22 mouse cellular contexts compared by ENCODE assay signal in genomic region chr8:93898570-93898969, GRCm38 (mm10).
DNase-seq lines count a peak whose midpoint lies in the region; ATAC-seq and TF ChIP-seq lines count a peak whose summit lies in the region.
"Had no signal": no experiment of that assay in that cellular context is flagged by ENCODE, and none has a peak within 500 bp of the region (broad histone marks: within the 10 kb centered on the region; RNA-seq: fewer than 3 reads in every experiment).

No protein-coding gene starts in this region.

- TF ChIP-seq CTCF in layer of hippocampus, adult 2 months (conservative IDR thresholded peaks at IDR 0.05): no peak

- DNase-seq in cerebellum, adult 9-11 months: peak; percentile 42
- no peak for DNase-seq in cerebellum, adult 11-12 months
- no peak for DNase-seq in layer of hippocampus, adult 2 months (ENCODE audit: low spot score in 2 of 2)
- DNase-seq in layer of hippocampus, postnatal 36 days: no peak
- DNase-seq in right cerebral cortex, adult 2 months (ENCODE audit: low spot score in 2 of 2): no peak
- DNase-seq: adrenal gland, postnatal 14 days; B cell, adult 2 months; cerebellum, postnatal 10 days; embryo, embryonic 11 days; gastrocnemius, postnatal 36 days; heart, adult 18-20 months; heart, postnatal 10 days had no signal

- no peaks in the 10 kb centered on the region for H3K27me3 ChIP-seq in midbrain, embryonic 13.5 days
- H3K27me3 ChIP-seq in midbrain, embryonic 15.5 days (replicated peaks): no peaks in the 10 kb centered on the region
- H3K27me3 ChIP-seq: embryonic facial prominence, embryonic 15.5 days; forebrain, embryonic 15.5 days; hindbrain, embryonic 13.5 days had no signal

- ATAC-seq in midbrain, embryonic 13.5 days: peak; percentile 46; the same call in 1 of the 2 replicates
- ATAC-seq in midbrain, embryonic 15.5 days (replicated peaks): no peak
- ATAC-seq: activated CD4-positive, CD25-positive, alpha-beta regulatory T cell, adult 4 months; CD4-positive, CD25-positive, alpha-beta regulatory T cell, adult 4 months; forebrain, embryonic 15.5 days had no signal

- WGBS in midbrain, embryonic 13.5 days: 86% methylated on average over 4 of the region's 4 CpGs
- WGBS in midbrain, embryonic 15.5 days: 91% methylated on average over 4 of the region's 4 CpGs

- H3K36me3 ChIP-seq in midbrain, embryonic 13.5 days: peaks cover 48% of the 10 kb centered on the region
- peaks cover 4% of the 10 kb centered on the region; the same call in 1 of the 2 replicates for H3K36me3 ChIP-seq in midbrain, embryonic 15.5 days (replicated peaks)
- H3K36me3 ChIP-seq: embryonic facial prominence, embryonic 15.5 days had no signal

- no peaks in the 10 kb centered on the region for H3K9me3 ChIP-seq in midbrain, embryonic 13.5 days
- H3K9me3 ChIP-seq in midbrain, embryonic 15.5 days: no peaks in the 10 kb centered on the region
- H3K9me3 ChIP-seq: embryonic facial prominence, embryonic 15.5 days; forebrain, embryonic 10.5 days; forebrain, embryonic 15.5 days; heart, embryonic 10.5 days; hindbrain, embryonic 13.5 days had no signal

- no peak overlapping the region for H3K4me2 ChIP-seq in midbrain, embryonic 13.5 days (replicated peaks)
- no peak overlapping the region for H3K4me2 ChIP-seq in midbrain, embryonic 15.5 days
- H3K4me2 ChIP-seq: embryonic facial prominence, embryonic 15.5 days; forebrain, embryonic 15.5 days; hindbrain, embryonic 13.5 days had no signal

- H3K9ac ChIP-seq in midbrain, embryonic 13.5 days (replicated peaks): no peak overlapping the region
- H3K9ac ChIP-seq in midbrain, embryonic 15.5 days: no peak overlapping the region
- H3K9ac ChIP-seq: embryonic facial prominence, embryonic 15.5 days; forebrain, embryonic 15.5 days; hindbrain, embryonic 13.5 days had no signal

- H3K4me1 ChIP-seq in midbrain, embryonic 13.5 days (replicated peaks): peaks cover 9% of the 10 kb centered on the region
- peaks cover 5% of the 10 kb centered on the region; the same call in 1 of the 2 replicates for H3K4me1 ChIP-seq in midbrain, embryonic 15.5 days
- H3K4me1 ChIP-seq: embryonic facial prominence, embryonic 15.5 days; forebrain, embryonic 15.5 days had no signal

- peak overlapping the region; percentile 60 for H3K27ac ChIP-seq in layer of hippocampus, adult 2 months
- H3K27ac ChIP-seq in midbrain, embryonic 13.5 days: no peak overlapping the region
- H3K27ac ChIP-seq in midbrain, embryonic 15.5 days: no peak overlapping the region
- H3K27ac ChIP-seq: embryonic facial prominence, embryonic 15.5 days; forebrain, embryonic 10.5 days; forebrain, embryonic 15.5 days; heart, embryonic 10.5 days; hindbrain, embryonic 13.5 days had no signal

- H3K4me3 ChIP-seq in layer of hippocampus, adult 2 months: no peak overlapping the region
- no peak overlapping the region for H3K4me3 ChIP-seq in midbrain, embryonic 13.5 days (replicated peaks)
- no peak overlapping the region for H3K4me3 ChIP-seq in midbrain, embryonic 15.5 days
- H3K4me3 ChIP-seq: embryonic facial prominence, embryonic 15.5 days; erythroblast, embryonic 14.5 days; forebrain, embryonic 10.5 days; forebrain, embryonic 15.5 days; heart, embryonic 10.5 days; hindbrain, embryonic 13.5 days had no signal
